Mouse (Mus musculus) G1E (cell line): ENCODE data around the gene Abhd15.

Source experiments
- CTCF ChIP-seq: IDR thresholded peaks from 2 replicates; pipeline ENCODE4 v1.5.1; 2012; ENCODE audit warnings: low read depth, low read length, inconsistent platforms, mixed read lengths
- GATA1 ChIP-seq: IDR thresholded peaks from 2 replicates; pipeline ENCODE4 v1.6.1; 2012; ENCODE audit warnings: borderline replicate concordance, low read length, inconsistent platforms, mixed read lengths
- GATA2 ChIP-seq: IDR thresholded peaks from 2 replicates; pipeline ENCODE4 v1.6.1; 2012; ENCODE audit warnings: low read depth, low read length, inconsistent platforms, borderline replicate concordance
- TAL1 ChIP-seq: conservative IDR thresholded peaks from 2 replicates; pipeline ENCODE4 v1.6.1; 2012; ENCODE audit warnings: low read depth, low read length, inconsistent platforms, mixed read lengths

GRCm38 (mm10) chr11:77532202-77532846 is 17.4 kb downstream of the Abhd15 start:
- TF ChIP-seq CTCF (no peak), GATA2 (no peak), GATA1 (no peak), TAL1 (no peak)
